Mouse (Mus musculus): ENCODE data around the gene Hspa1b. TPM values are rescaled to one million over a fixed set of nuclear protein-coding genes. Genes with fewer than 3 reads are reported as not detected.
"Not testable (repeated sequence)": the region's sequence is repeated elsewhere in the genome, so short reads cannot be mapped to it uniquely, and the experiment has no call there.

Gene Hspa1b
- polyA plus RNA-seq, 1 experiment from 2014 or later = 0.16 TPM

GRCm38 (mm10) chr17:34980655-34981054, 21.6 kb upstream of the Hspa1b start:
- no peaks in the 10 kb centered on the region for H3K4me1 ChIP-seq (ENCODE audit: insufficient read depth)
- H3K27ac ChIP-seq (ENCODE audit: low read depth) = no peak overlapping the region; the same call in 1 of the 2 replicates
- WGBS = 5% methylated on average over 2 of the region's 2 CpGs
- peak; percentile 85 for DNase-seq
- peaks cover 12% of the 10 kb centered on the region for H3K36me3 ChIP-seq (ENCODE audit: insufficient read depth)
- H3K4me3 ChIP-seq (ENCODE audit: low read depth, low read length) = peak overlapping the region; percentile 96
- peak; percentile 60 for TF ChIP-seq CTCF (IDR thresholded peaks at IDR 0.05; ENCODE audit: low read depth)
- H3K4me2 ChIP-seq = peak overlapping the region; percentile 91
- no peaks in the 10 kb centered on the region for H3K27me3 ChIP-seq (ENCODE audit: insufficient read depth, low read length)
- H3K9ac ChIP-seq = peak overlapping the region; percentile 94
- no peak for ATAC-seq (ENCODE audit: insufficient read depth)
- no peaks in the 10 kb centered on the region for H3K9me3 ChIP-seq (ENCODE audit: low read depth, low read length)

- H3K9me3 ChIP-seq (ENCODE audit: low read depth, low read length) = no peaks in the 10 kb centered on the region
- H3K36me3 ChIP-seq (ENCODE audit: insufficient read depth) = peaks cover 2% of the 10 kb centered on the region
- DNase-seq (no peak), ATAC-seq (ENCODE audit: insufficient read depth) (no peak)
- H3K27ac ChIP-seq (ENCODE audit: low read depth) = no peak overlapping the region
- TF ChIP-seq CTCF (IDR thresholded peaks at IDR 0.05; ENCODE audit: low read depth) = no peak
- no peaks in the 10 kb centered on the region for H3K4me1 ChIP-seq (ENCODE audit: insufficient read depth)
- 84% methylated on average over 4 of the region's 4 CpGs for WGBS
- no peak overlapping the region for H3K4me3 ChIP-seq (ENCODE audit: low read depth, low read length)
- H3K4me2 ChIP-seq = no peak overlapping the region
- no peak overlapping the region for H3K9ac ChIP-seq
- H3K27me3 ChIP-seq (ENCODE audit: insufficient read depth, low read length) = no peaks in the 10 kb centered on the region
These were observed 20.6 kb upstream of the Hspa1b start for GRCm38 (mm10) chr17:34979631-34980030.

GRCm38 (mm10) chr17:34978239-34978638, 19.2 kb upstream of the Hspa1b start:
- Histone ChIP-seq H3K4me1 (ENCODE audit: insufficient read depth) (no peaks in the 10 kb centered on the region), H3K36me3 (ENCODE audit: insufficient read depth) (no peaks in the 10 kb centered on the region; the same call in 1 of the 2 replicates), H3K27ac (ENCODE audit: low read depth) (no peak overlapping the region), H3K9ac (no peak overlapping the region), H3K4me3 (ENCODE audit: low read depth, low read length) (no peak overlapping the region), H3K4me2 (no peak overlapping the region), H3K9me3 (ENCODE audit: low read depth, low read length) (no peaks in the 10 kb centered on the region), H3K27me3 (ENCODE audit: insufficient read depth, low read length) (no peaks in the 10 kb centered on the region)
- no peak for ATAC-seq (ENCODE audit: insufficient read depth)
- TF ChIP-seq CTCF (IDR thresholded peaks at IDR 0.05; ENCODE audit: low read depth) = no peak
- DNase-seq = no peak
- WGBS = 84% methylated on average over 27 of the region's 27 CpGs

- H3K4me3 ChIP-seq (ENCODE audit: low read depth, low read length) = no peak overlapping the region
- TF ChIP-seq CTCF (IDR thresholded peaks at IDR 0.05; ENCODE audit: low read depth) = no peak
- WGBS = 92% methylated on average over 20 of the region's 20 CpGs
- no peaks in the 10 kb centered on the region for H3K9me3 ChIP-seq (ENCODE audit: low read depth, low read length)
- no peak overlapping the region for H3K9ac ChIP-seq
- no peak for ATAC-seq (ENCODE audit: insufficient read depth)
- H3K27ac ChIP-seq (ENCODE audit: low read depth) = no peak overlapping the region
- DNase-seq = no peak
- no peak overlapping the region for H3K4me2 ChIP-seq
- no peaks in the 10 kb centered on the region; the same call in 1 of the 2 replicates for H3K36me3 ChIP-seq (ENCODE audit: insufficient read depth)
- no peaks in the 10 kb centered on the region for H3K27me3 ChIP-seq (ENCODE audit: insufficient read depth, low read length)
- no peaks in the 10 kb centered on the region for H3K4me1 ChIP-seq (ENCODE audit: insufficient read depth)
These were observed 18.0 kb upstream of the Hspa1b start for GRCm38 (mm10) chr17:34977000-34977399.

GRCm38 (mm10) chr17:34975581-34976492, 16.8 kb upstream of the Hspa1b start:
- no peak overlapping the region for H3K4me3 ChIP-seq (ENCODE audit: low read depth, low read length)
- no peaks in the 10 kb centered on the region; the same call in 1 of the 2 replicates for H3K36me3 ChIP-seq (ENCODE audit: insufficient read depth)
- DNase-seq (no peak), ATAC-seq (ENCODE audit: insufficient read depth) (no peak)
- H3K4me2 ChIP-seq = no peak overlapping the region
- H3K9me3 ChIP-seq (ENCODE audit: low read depth, low read length) = no peaks in the 10 kb centered on the region
- H3K4me1 ChIP-seq (ENCODE audit: insufficient read depth) = no peaks in the 10 kb centered on the region
- no peak overlapping the region for H3K27ac ChIP-seq (ENCODE audit: low read depth)
- no peak overlapping the region for H3K9ac ChIP-seq
- 67% methylated on average over 3 of the region's 3 CpGs for WGBS
- no peak for TF ChIP-seq CTCF (IDR thresholded peaks at IDR 0.05; ENCODE audit: low read depth)
- no peaks in the 10 kb centered on the region for H3K27me3 ChIP-seq (ENCODE audit: insufficient read depth, low read length)

- H3K27ac ChIP-seq (ENCODE audit: low read depth) = 0 out of 2 replicates have a peak within 1 kb of the TSS, but pooled peaks have one; percentile 40
- not testable (repeated sequence) for H3K4me1 ChIP-seq (ENCODE audit: insufficient read depth); H3K36me3 ChIP-seq (ENCODE audit: insufficient read depth); H3K9me3 ChIP-seq (ENCODE audit: low read depth, low read length)
- peak; percentile 85 for DNase-seq
- ATAC-seq (ENCODE audit: insufficient read depth) = peak; percentile 94
- H3K4me3 ChIP-seq (ENCODE audit: low read depth, low read length) = peak within 1 kb of the TSS; percentile 33
- H3K9ac ChIP-seq = peak within 1 kb of the TSS; percentile 38
- peak within 1 kb of the TSS; percentile 82 for H3K4me2 ChIP-seq
- H3K27me3 ChIP-seq (ENCODE audit: insufficient read depth, low read length) = peaks cover 25% of the 10 kb centered on the region
- WGBS = 2% methylated on average over 30 of the region's 33 CpGs
These were observed 13.2 kb upstream of the Hspa1b start, which contains the start of the genes Hspa1a and Hspa1l for GRCm38 (mm10) chr17:34972069-34972749. Hspa1a (minus strand) TSS chr17:34972156. Hspa1l (plus strand) TSS chr17:34972703.

- not testable (repeated sequence) for H3K9ac ChIP-seq; H3K27ac ChIP-seq (ENCODE audit: low read depth); H3K4me1 ChIP-seq (ENCODE audit: insufficient read depth); ATAC-seq (ENCODE audit: insufficient read depth); H3K9me3 ChIP-seq (ENCODE audit: low read depth, low read length); DNase-seq; H3K36me3 ChIP-seq (ENCODE audit: insufficient read depth)
- Histone ChIP-seq H3K27me3 (ENCODE audit: insufficient read depth, low read length) (peaks cover 25% of the 10 kb centered on the region), H3K4me2 (peak overlapping the region; percentile 82), H3K4me3 (ENCODE audit: low read depth, low read length) (peak overlapping the region; percentile 33; the same call in 1 of the 2 replicates)
- WGBS = 0% methylated on average over 28 of the region's 43 CpGs
These were observed 12.6 kb upstream of the Hspa1b start for GRCm38 (mm10) chr17:34971694-34972068.

GRCm38 (mm10) chr17:34970850-34971249, 11.8 kb upstream of the Hspa1b start:
- 33% methylated on average over 21 of the region's 37 CpGs for WGBS

GRCm38 (mm10) chr17:34969822-34970221, 10.8 kb upstream of the Hspa1b start, which contains the start of gene Gm20481:
Gm20481 (plus strand) TSS chr17:34969912.
- not testable (repeated sequence) for H3K36me3 ChIP-seq (ENCODE audit: insufficient read depth); H3K4me3 ChIP-seq (ENCODE audit: low read depth, low read length); H3K9me3 ChIP-seq (ENCODE audit: low read depth, low read length); H3K4me1 ChIP-seq (ENCODE audit: insufficient read depth); H3K9ac ChIP-seq; ATAC-seq (ENCODE audit: insufficient read depth); H3K27ac ChIP-seq (ENCODE audit: low read depth); H3K4me2 ChIP-seq; DNase-seq
- peaks cover 25% of the 10 kb centered on the region for H3K27me3 ChIP-seq (ENCODE audit: insufficient read depth, low read length)
- WGBS = 50% methylated on average over 6 of the region's 11 CpGs

More at GRCm38 (mm10) chr17:34970850-34971249, 11.8 kb upstream of the Hspa1b start:
- H3K9ac ChIP-seq; H3K4me1 ChIP-seq (ENCODE audit: insufficient read depth); H3K36me3 ChIP-seq (ENCODE audit: insufficient read depth); H3K4me2 ChIP-seq; ATAC-seq (ENCODE audit: insufficient read depth); H3K4me3 ChIP-seq (ENCODE audit: low read depth, low read length); DNase-seq; H3K9me3 ChIP-seq (ENCODE audit: low read depth, low read length); H3K27ac ChIP-seq (ENCODE audit: low read depth): not testable (repeated sequence)
- H3K27me3 ChIP-seq (ENCODE audit: insufficient read depth, low read length) = peaks cover 25% of the 10 kb centered on the region
